Comparison of ENCODE assay signal across 9 mouse cellular contexts in the genomic region with DNA sequence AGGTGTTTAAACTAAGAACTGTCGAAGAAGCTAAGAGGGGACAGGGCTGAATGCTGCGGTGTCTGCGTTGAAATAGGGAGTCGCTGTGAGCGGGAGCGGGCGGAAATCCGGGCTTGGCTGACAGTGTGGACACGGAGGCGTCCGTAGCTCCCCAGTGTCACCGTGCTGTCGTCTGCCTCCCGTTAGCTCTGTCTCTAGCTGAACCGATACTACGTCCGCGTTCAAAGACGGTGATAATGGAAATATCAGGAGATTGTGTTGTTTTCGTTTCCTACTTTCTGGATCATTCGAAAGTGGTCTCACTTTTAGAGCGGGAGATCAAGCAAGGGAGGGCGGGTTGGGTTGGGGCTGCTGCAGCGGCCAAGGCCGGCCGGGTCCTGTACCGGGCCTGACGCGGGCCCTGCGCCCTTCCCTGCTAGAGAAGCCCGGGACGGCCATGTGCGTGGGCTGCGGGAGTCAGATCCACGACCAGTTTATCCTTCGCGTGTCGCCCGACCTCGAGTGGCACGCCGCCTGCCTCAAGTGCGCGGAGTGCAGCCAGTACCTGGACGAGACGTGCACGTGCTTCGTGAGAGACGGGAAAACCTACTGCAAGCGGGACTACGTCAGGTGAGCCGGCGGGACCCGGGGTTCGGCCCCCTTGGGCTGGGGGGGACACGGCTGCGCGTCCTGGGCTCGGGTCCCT. TPM values are rescaled to one million over a fixed set of nuclear protein-coding genes. Genes with fewer than 3 reads are reported as not detected.
DNase-seq lines count a peak whose midpoint lies in the region; ATAC-seq and TF ChIP-seq lines count a peak whose summit lies in the region.
"Had no signal": no experiment of that assay in that cellular context is flagged by ENCODE, and none has a peak within 500 bp of the region (broad histone marks: within the 10 kb centered on the region; RNA-seq: fewer than 3 reads in every experiment).

No protein-coding gene starts in this region.

- peak overlapping the region; percentile 16; the same call in 1 of the 2 replicates for H3K9ac ChIP-seq in ES-E14 (ENCODE audit: insufficient read depth, low read depth, low read length, poor library complexity, severe bottlenecking)
- H3K9ac ChIP-seq in embryonic facial prominence, embryonic 15.5 days: no peak overlapping the region
- H3K9ac ChIP-seq in hindbrain, embryonic 13.5 days: peak overlapping the region; percentile 5; the same call in 1 of the 2 replicates
- peak overlapping the region; percentile 34 for H3K9ac ChIP-seq in liver, embryonic 11.5 days (ENCODE audit: low read depth, low read length)
- H3K9ac ChIP-seq in neural tube, embryonic 15.5 days (replicated peaks): no peak overlapping the region

- ATAC-seq in embryonic facial prominence, embryonic 15.5 days (ENCODE audit: insufficient number of reproducible peaks, low FRiP score, low TSS enrichment, low read depth): no peak
- no peak for ATAC-seq in hindbrain, embryonic 13.5 days (ENCODE audit: low FRiP score)
- no peak for ATAC-seq in liver, embryonic 11.5 days (replicated peaks; ENCODE audit: low FRiP score)
- no peak for ATAC-seq in neural tube, embryonic 15.5 days (ENCODE audit: low FRiP score)
- ATAC-seq in megakaryocyte progenitor cell, adult 5-6 weeks (replicated peaks; ENCODE audit: poor library complexity): no peak

- peak overlapping the region in 1 of 2 experiments; percentile 55; a peak in 2 of 4 replicates for H3K4me3 ChIP-seq in ES-E14 (ENCODE audit: insufficient read depth in 1 of 2, low read depth in 1 of 2, low read length in 2 of 2, poor library complexity in 1 of 2, severe bottlenecking in 1 of 2)
- H3K4me3 ChIP-seq in embryonic facial prominence, embryonic 15.5 days (replicated peaks): peak overlapping the region; percentile 49
- peak overlapping the region; percentile 39 for H3K4me3 ChIP-seq in hindbrain, embryonic 13.5 days
- peak overlapping the region; percentile 52 for H3K4me3 ChIP-seq in liver, embryonic 11.5 days (ENCODE audit: low read depth, low read length)
- H3K4me3 ChIP-seq in neural tube, embryonic 15.5 days (replicated peaks): peak overlapping the region; percentile 30

- no peak overlapping the region for H3K27ac ChIP-seq in ES-E14 (ENCODE audit: insufficient read depth, low read depth, low read length, poor library complexity, severe bottlenecking)
- no peak overlapping the region for H3K27ac ChIP-seq in embryonic facial prominence, embryonic 15.5 days (replicated peaks)
- no peak overlapping the region for H3K27ac ChIP-seq in hindbrain, embryonic 13.5 days
- H3K27ac ChIP-seq in liver, embryonic 11.5 days (ENCODE audit: low read depth, low read length): no peak overlapping the region
- H3K27ac ChIP-seq in neural tube, embryonic 15.5 days (replicated peaks): no peak overlapping the region

- peak; percentile 88 for DNase-seq in heart, adult 11 months
- DNase-seq in heart, adult 8-10 months (ENCODE audit: low spot score): no peak
- no peak for DNase-seq in ES-E14 (ENCODE audit: low read depth, low spot score)
- no peak for DNase-seq in liver, embryonic 11.5 days (ENCODE audit: low spot score)

- WGBS in embryonic facial prominence, embryonic 15.5 days: 1% methylated on average over 59 of the region's 59 CpGs
- WGBS in hindbrain, embryonic 13.5 days: 1% methylated on average over 59 of the region's 59 CpGs
- 1% methylated on average over 59 of the region's 59 CpGs for WGBS in liver, embryonic 11.5 days
- WGBS in neural tube, embryonic 15.5 days: under 1% methylated on average over 59 of the region's 59 CpGs

- H3K36me3 ChIP-seq in ES-E14 (ENCODE audit: control insufficient read depth, insufficient read depth, low read length, poor library complexity, severe bottlenecking): no peaks in the 10 kb centered on the region
- H3K36me3 ChIP-seq in embryonic facial prominence, embryonic 15.5 days: no peaks in the 10 kb centered on the region
- H3K36me3 ChIP-seq in hindbrain, embryonic 13.5 days: no peaks in the 10 kb centered on the region
- H3K36me3 ChIP-seq in liver, embryonic 11.5 days (ENCODE audit: control insufficient read depth, insufficient read depth, low read length): no peaks in the 10 kb centered on the region
- no peaks in the 10 kb centered on the region for H3K36me3 ChIP-seq in neural tube, embryonic 15.5 days

- H3K27me3 ChIP-seq in embryonic facial prominence, embryonic 15.5 days: peaks cover 92% of the 10 kb centered on the region
- peaks cover 99% of the 10 kb centered on the region for H3K27me3 ChIP-seq in hindbrain, embryonic 13.5 days
- H3K27me3 ChIP-seq in liver, embryonic 11.5 days (replicated peaks; ENCODE audit: control insufficient read depth, insufficient read depth, low read length): peaks cover 97% of the 10 kb centered on the region
- H3K27me3 ChIP-seq in neural tube, embryonic 15.5 days (replicated peaks): peaks cover 78% of the 10 kb centered on the region

- H3K4me2 ChIP-seq in embryonic facial prominence, embryonic 15.5 days (replicated peaks): peak overlapping the region; percentile 87
- H3K4me2 ChIP-seq in hindbrain, embryonic 13.5 days: peak overlapping the region; percentile 62
- peak overlapping the region; percentile 78 for H3K4me2 ChIP-seq in liver, embryonic 11.5 days
- H3K4me2 ChIP-seq in neural tube, embryonic 15.5 days: peak overlapping the region; percentile 54

- no peaks in the 10 kb centered on the region for H3K9me3 ChIP-seq in ES-E14 (ENCODE audit: control insufficient read depth, insufficient read depth, low read depth, low read length)
- H3K9me3 ChIP-seq in embryonic facial prominence, embryonic 15.5 days (replicated peaks): no peaks in the 10 kb centered on the region
- H3K9me3 ChIP-seq in hindbrain, embryonic 13.5 days: no peaks in the 10 kb centered on the region
- peaks cover 2% of the 10 kb centered on the region; the same call in 1 of the 2 replicates for H3K9me3 ChIP-seq in liver, embryonic 11.5 days (ENCODE audit: control insufficient read depth, low read length)
- no peaks in the 10 kb centered on the region for H3K9me3 ChIP-seq in neural tube, embryonic 15.5 days (replicated peaks)

- in situ Hi-C loops in ES-E14 (cut with MboI; ENCODE audit: low sequenced_read_pairs in 2 of 2, unreplicated experiment in 2 of 2): no loop called here

- H3K4me1 ChIP-seq in ES-E14 (ENCODE audit: control insufficient read depth in 2 of 2, insufficient read depth in 2 of 2, low read length in 2 of 2, poor library complexity in 1 of 2): peaks cover 0 to 14% of the 10 kb centered on the region in 2 experiments; a peak in 1 of 4 replicates
- H3K4me1 ChIP-seq in embryonic facial prominence, embryonic 15.5 days: peaks cover 67% of the 10 kb centered on the region
- H3K4me1 ChIP-seq in hindbrain, embryonic 13.5 days (replicated peaks): peaks cover 53% of the 10 kb centered on the region
- H3K4me1 ChIP-seq in liver, embryonic 11.5 days (replicated peaks; ENCODE audit: control insufficient read depth, insufficient read depth, low read length): peaks cover 21% of the 10 kb centered on the region
- peaks cover 43% of the 10 kb centered on the region for H3K4me1 ChIP-seq in neural tube, embryonic 15.5 days

TF ChIP-seq in ES-E14, 5 proteins besides CTCF, POLR2A, EP300 and RAD21:
- TF ChIP-seq HCFC1 (IDR thresholded peaks at IDR 0.05; ENCODE audit: borderline replicate concordance, insufficient read depth, low read length): no peak
- no peak for TF ChIP-seq MAFK (IDR thresholded peaks at IDR 0.05; ENCODE audit: insufficient read depth, low read depth, low read length)
- TF ChIP-seq ZC3H11A (IDR thresholded peaks at IDR 0.05; ENCODE audit: borderline replicate concordance, low read depth, low read length): no peak
- no peak for TF ChIP-seq ZNF384 (IDR thresholded peaks at IDR 0.05; ENCODE audit: low read depth, low read length)
- TF ChIP-seq CHD2 (IDR thresholded peaks at IDR 0.05; ENCODE audit: low read depth, low read length): no peak
TF ChIP-seq in ES-E14: peak in this region for 0.

RNA-seq across cellular contexts. Expression of a gene that starts 3.4 kb away (rescaled TPM):
- not detected for total RNA-seq in heart, adult 8-10 months (2022)
- 0.16 and 0.45 TPM in 2 replicates for total RNA-seq in ES-E14 (2012; rRNA removed)
- 2.3 and 2.9 TPM in 2 replicates for polyA plus RNA-seq in embryonic facial prominence, embryonic 15.5 days (2015; fragmentation: Nextera tagmentation; extraction: Ambion mirVana)
- polyA plus RNA-seq in hindbrain, embryonic 13.5 days (2015; fragmentation: Nextera tagmentation; extraction: Ambion mirVana): 11.3 and 12.2 TPM in 2 replicates
- 2.1 TPM in 2 replicates for polyA plus RNA-seq in liver, embryonic 11.5 days (2014; fragmentation: Nextera tagmentation; extraction: Ambion mirVana)
- polyA plus RNA-seq in neural tube, embryonic 15.5 days (2015; fragmentation: Nextera tagmentation; extraction: Ambion mirVana): 13.7 and 18.0 TPM in 2 replicates
- total RNA-seq in megakaryocyte progenitor cell, adult 5-6 weeks (2015): not detected in 2 replicates
- total RNA-seq in megakaryocyte progenitor cell, adult 5-6 weeks (2017): not detected in 2 replicates
- total RNA-seq: MEL had no signal

RNA-seq across cellular contexts. Expression of a gene that starts 29.8 kb away (rescaled TPM):
- 1,000 to 10,000 TPM in 2 of 4 experiments, 100 to 1,000 TPM in 2; 853 to 1,095 (median 1,008) TPM for total RNA-seq in heart, adult 8-10 months (2022)
- 20.0 and 34.0 TPM in 2 replicates for total RNA-seq in ES-E14 (2012; rRNA removed)
- polyA plus RNA-seq in embryonic facial prominence, embryonic 15.5 days (2015; fragmentation: Nextera tagmentation; extraction: Ambion mirVana): 181 and 189 TPM in 2 replicates
- polyA plus RNA-seq in hindbrain, embryonic 13.5 days (2015; fragmentation: Nextera tagmentation; extraction: Ambion mirVana): 95.5 and 104 TPM in 2 replicates
- 195 and 217 TPM in 2 replicates for polyA plus RNA-seq in liver, embryonic 11.5 days (2014; fragmentation: Nextera tagmentation; extraction: Ambion mirVana)
- 100 and 139 TPM in 2 replicates for polyA plus RNA-seq in neural tube, embryonic 15.5 days (2015; fragmentation: Nextera tagmentation; extraction: Ambion mirVana)
- total RNA-seq in megakaryocyte progenitor cell, adult 5-6 weeks (2015): 151 and 155 TPM in 2 replicates
- total RNA-seq in megakaryocyte progenitor cell, adult 5-6 weeks (2017): 58.1 and 83.2 TPM in 2 replicates

Comparison
In these comparisons a context has a peak if more than half of its experiments do, and no peak if none do; other contexts are left out.
1. H3K9ac ChIP-seq: peak in ES-E14 (single experiment), hindbrain, embryonic 13.5 days (single experiment) and liver, embryonic 11.5 days (single experiment); none in embryonic facial prominence, embryonic 15.5 days (single experiment) and neural tube, embryonic 15.5 days (single experiment).
2. Peak in every context shown above with its lines, with median percentiles within 50 percentile points of each other: H3K4me2 ChIP-seq.